Mouse (Mus musculus): ENCODE data around the gene Sft2d1.
"Not testable (repeated sequence)": the region's sequence is repeated elsewhere in the genome, so short reads cannot be mapped to it uniquely, and the experiment has no call there.

DNA sequence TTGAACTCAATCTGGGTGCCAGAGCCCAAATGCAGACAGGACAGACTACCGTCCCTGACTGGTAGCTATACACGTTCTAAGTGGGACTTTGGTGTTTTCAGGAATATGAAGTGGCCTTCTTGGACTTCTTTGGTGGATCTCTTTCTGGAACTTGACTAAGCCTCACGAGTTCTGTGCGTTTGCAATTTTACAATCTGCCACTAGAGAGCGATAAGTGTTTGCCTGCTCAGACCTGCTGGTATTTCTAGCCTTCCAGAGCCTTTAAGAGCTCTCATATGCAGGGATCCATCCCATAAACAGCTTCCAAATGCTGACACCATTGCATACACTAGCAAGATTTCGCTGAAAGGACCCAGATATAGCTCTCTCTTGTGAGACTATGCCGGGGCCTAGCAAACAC lies 46.3 kb upstream of the Sft2d1 start:
- peak; percentile 36 for TF ChIP-seq CTCF (IDR thresholded peaks at IDR 0.05; ENCODE audit: control insufficient read depth, insufficient read depth, low read length)
- not testable (repeated sequence) for TF ChIP-seq POLR2A (IDR thresholded peaks at IDR 0.05; ENCODE audit: borderline replicate concordance, control insufficient read depth, low read depth, low read length)

All from bone marrow, adult 2 months (tissue).